Mouse (Mus musculus): ENCODE data around the gene Isg20. TPM values are rescaled to one million over a fixed set of nuclear protein-coding genes. Genes with fewer than 3 reads are reported as not detected.

Gene Isg20
- polyA plus RNA-seq, 1 experiment from 2014 or later, result 0.29 TPM

DNA sequence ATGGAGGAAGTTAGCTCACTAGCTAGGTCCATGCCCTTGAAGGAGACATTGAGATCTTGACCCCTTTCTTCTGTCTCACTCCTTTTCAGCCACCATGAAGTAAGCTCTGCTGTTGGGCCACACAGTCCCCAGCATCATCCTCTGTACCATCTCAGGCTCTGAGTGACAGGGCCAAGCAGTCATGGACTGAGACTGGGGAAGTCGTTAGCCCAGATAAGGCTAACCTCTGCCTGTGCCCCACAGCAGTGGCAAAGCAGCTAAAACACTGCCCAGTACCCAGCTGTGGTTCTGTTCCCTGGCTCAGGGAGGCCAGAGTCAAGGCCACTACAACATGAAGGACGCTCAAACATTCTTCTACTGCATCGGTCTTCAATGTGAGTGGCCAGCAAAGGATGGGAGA is 14.0 kb downstream of the Isg20 start:
- Histone ChIP-seq H3K4me1 (no peaks in the 10 kb centered on the region), H3K4me2 (no peak overlapping the region), H3K9me3 (no peaks in the 10 kb centered on the region), H3K36me3 (replicated peaks) (no peaks in the 10 kb centered on the region), H3K27me3 (peaks cover 5% of the 10 kb centered on the region; the same call in 1 of the 2 replicates), H3K27ac (no peak overlapping the region), H3K4me3 (replicated peaks) (no peak overlapping the region), H3K9ac (no peak overlapping the region)
- ATAC-seq (ENCODE audit: low FRiP score), result no peak
- 76% methylated on average over 3 of the region's 3 CpGs for WGBS

DNA sequence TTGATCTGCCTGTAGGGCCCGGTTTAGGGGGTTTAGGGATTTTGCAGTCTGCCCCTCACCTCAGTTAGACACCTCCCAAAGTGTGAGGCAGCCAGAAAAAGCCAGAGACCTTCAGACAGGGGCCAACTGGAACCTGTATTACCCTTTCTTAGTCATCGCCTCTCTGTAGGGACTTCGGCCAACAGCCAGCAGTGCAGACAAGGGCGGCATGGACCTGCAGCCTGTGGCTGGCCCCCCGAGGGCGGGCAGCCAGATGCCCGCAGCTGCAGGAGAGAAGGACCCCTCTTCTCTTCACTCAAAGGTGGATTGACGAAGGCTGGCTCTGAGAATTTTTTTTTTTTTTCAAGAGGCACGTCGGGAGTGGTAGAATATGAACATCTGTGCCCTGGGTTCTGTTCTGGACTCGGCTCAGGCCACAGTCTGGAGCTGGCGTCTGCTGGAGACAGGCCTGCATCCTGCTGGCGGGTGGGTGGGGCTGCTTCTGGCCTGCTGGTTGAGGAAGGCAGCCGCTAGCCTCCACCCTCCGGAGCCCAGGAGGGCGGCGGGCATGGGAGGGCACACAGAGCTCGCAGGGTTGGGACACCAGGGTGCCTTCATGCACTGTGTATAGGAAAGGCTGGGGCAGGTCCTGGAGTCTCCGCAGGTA is 25.9 kb downstream of the Isg20 start:
- H3K4me2 ChIP-seq, result no peak overlapping the region
- H3K9me3 ChIP-seq, result no peaks in the 10 kb centered on the region
- H3K27ac ChIP-seq, result no peak overlapping the region
- no peaks in the 10 kb centered on the region for H3K27me3 ChIP-seq
- no peak for ATAC-seq (ENCODE audit: low FRiP score)
- H3K9ac ChIP-seq, result no peak overlapping the region
- no peak overlapping the region for H3K4me3 ChIP-seq (replicated peaks)
- peaks cover 2% of the 10 kb centered on the region; the same call in 1 of the 2 replicates for H3K4me1 ChIP-seq
- WGBS, result 61% methylated on average over 19 of the region's 19 CpGs
- H3K36me3 ChIP-seq (replicated peaks), result no peaks in the 10 kb centered on the region

DNA sequence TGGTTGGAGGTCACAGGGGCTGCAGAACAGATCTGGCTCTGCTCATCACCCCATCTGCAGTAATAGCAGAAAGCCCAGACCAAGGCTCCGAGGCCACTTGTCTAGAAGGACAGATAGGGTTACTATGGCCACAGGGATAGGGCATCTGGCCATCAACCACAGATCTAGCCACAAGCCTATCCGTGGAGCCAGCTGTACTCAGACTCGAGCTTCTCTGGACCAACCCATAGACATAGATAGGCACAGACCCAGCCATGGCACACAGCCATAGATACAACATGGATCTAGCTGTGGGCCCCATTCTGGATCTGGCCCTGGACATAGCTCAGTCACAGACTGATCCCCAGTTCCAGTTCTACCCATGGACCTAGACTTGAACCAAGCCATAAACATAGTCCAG is 27.7 kb downstream of the Isg20 start:
- Histone ChIP-seq H3K36me3 (replicated peaks) (no peaks in the 10 kb centered on the region), H3K4me1 (peaks cover 2% of the 10 kb centered on the region; the same call in 1 of the 2 replicates), H3K4me2 (no peak overlapping the region), H3K4me3 (replicated peaks) (no peak overlapping the region), H3K9me3 (no peaks in the 10 kb centered on the region), H3K27ac (no peak overlapping the region), H3K9ac (no peak overlapping the region), H3K27me3 (no peaks in the 10 kb centered on the region)
- 89% methylated on average over 3 of the region's 3 CpGs for WGBS
- no peak for ATAC-seq (ENCODE audit: low FRiP score)

DNA sequence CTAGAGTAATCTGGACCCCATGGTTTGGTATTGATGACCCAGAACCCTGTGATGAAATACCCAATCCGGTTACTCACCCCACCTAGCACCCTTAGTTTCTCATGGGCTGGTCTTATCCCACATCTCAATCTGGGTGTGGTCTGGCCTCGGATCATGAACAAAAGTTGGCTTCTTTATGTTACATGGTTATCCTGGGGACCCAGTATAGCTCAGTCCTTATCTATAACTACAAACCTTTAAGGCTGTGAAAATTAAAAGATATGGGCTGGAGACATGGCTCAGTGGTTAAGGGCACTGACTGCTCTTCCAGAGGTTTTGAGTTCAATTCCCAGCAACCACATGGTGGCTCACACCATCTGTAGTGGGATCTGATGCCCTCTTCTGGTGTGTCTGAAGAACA is 29.3 kb downstream of the Isg20 start:
- Histone ChIP-seq H3K9ac (no peak overlapping the region), H3K27ac (no peak overlapping the region), H3K4me2 (no peak overlapping the region), H3K4me1 (peaks cover 2% of the 10 kb centered on the region; the same call in 1 of the 2 replicates), H3K4me3 (replicated peaks) (no peak overlapping the region), H3K36me3 (replicated peaks) (no peaks in the 10 kb centered on the region), H3K27me3 (no peaks in the 10 kb centered on the region), H3K9me3 (no peaks in the 10 kb centered on the region)
- ATAC-seq (ENCODE audit: low FRiP score), result no peak
- WGBS, result 92% methylated on average over 2 of the region's 2 CpGs

DNA sequence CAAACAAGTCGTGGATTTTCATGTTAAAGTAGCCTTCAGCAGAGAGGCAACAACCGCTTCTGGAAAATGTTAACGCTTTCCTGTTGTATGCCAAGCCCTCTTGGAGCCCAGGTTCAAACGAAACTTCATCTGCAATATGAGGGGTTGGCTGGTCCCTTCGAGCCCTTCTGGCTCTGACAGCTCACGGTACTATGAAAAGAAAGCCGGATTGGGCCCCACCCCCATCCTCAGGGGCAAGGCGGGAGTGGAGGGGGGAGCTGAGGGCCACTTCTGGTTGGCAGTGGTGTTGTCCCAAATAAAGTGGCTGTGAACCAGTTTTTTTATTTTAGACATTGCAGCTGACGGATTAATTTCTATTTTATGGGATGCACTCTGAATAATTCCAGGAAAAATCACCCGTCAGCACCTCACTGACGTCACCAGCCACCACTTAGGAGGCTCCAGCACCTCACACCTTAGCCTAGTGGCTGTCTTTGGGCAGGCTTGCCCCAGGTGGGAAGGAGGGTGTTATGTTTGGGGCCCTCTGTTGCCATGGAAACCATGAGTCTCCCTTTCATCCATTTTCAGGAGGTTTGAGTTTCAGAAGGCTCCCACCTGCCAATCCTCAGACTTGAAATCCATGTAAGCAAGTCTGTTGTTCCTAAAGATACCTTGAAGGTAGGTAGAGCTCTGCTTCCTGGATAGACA is 40.8 kb downstream of the Isg20 start:
- peaks cover 7% of the 10 kb centered on the region for H3K4me1 ChIP-seq
- no peaks in the 10 kb centered on the region for H3K27me3 ChIP-seq
- no peak overlapping the region for H3K4me3 ChIP-seq (replicated peaks)
- H3K9ac ChIP-seq, result no peak overlapping the region
- WGBS, result 38% methylated on average over 11 of the region's 11 CpGs
- H3K4me2 ChIP-seq, result no peak overlapping the region
- no peaks in the 10 kb centered on the region for H3K36me3 ChIP-seq (replicated peaks)
- ATAC-seq (ENCODE audit: low FRiP score), result no peak
- H3K9me3 ChIP-seq, result no peaks in the 10 kb centered on the region
- H3K27ac ChIP-seq, result no peak overlapping the region

DNA sequence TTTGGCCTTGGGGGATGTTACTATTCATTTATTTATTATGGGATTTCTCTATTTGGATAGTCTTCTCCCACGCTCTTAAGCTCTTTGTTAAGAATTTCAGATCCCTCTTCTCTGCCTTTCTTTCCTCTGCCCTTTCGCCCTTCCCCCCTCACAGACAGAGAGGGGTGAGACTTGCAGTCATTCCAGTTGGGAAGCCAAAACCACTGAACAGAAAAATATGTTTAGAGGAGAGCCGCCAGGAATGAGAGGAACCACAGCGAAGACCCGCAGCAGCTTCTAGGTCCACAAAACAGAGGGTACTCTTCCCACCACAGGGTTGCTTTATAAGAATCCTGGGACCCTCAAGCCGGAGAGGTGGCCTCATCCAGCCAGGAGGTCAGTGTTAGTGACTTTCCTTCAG is 41.4 kb downstream of the Isg20 start:
- H3K9me3 ChIP-seq, result no peaks in the 10 kb centered on the region
- no peaks in the 10 kb centered on the region for H3K27me3 ChIP-seq
- no peak overlapping the region for H3K9ac ChIP-seq
- H3K4me3 ChIP-seq (replicated peaks), result no peak overlapping the region
- no peaks in the 10 kb centered on the region for H3K36me3 ChIP-seq (replicated peaks)
- 83% methylated on average over 6 of the region's 6 CpGs for WGBS
- peaks cover 7% of the 10 kb centered on the region for H3K4me1 ChIP-seq
- H3K4me2 ChIP-seq, result no peak overlapping the region
- no peak overlapping the region for H3K27ac ChIP-seq
- no peak for ATAC-seq (ENCODE audit: low FRiP score)

DNA sequence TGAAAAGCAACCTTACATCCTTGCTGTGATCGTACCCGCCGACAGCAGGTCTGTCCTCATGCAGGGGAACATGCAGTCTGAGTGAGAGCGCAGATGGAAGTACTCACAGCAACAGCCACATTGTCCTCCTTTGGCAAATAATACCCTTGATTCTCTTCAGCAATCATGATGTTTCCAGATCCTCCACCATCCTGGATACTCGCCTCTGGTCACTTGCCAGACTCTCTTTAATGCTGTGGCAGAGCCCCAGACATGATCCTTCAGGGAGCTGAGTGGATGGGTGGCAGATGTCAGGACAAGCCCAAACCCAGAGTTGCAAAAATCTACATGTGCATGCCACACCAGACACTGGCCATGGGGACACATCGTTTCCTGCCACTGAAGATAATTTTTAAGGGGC is 41.9 kb downstream of the Isg20 start:
- Histone ChIP-seq H3K36me3 (replicated peaks) (no peaks in the 10 kb centered on the region), H3K4me3 (replicated peaks) (no peak overlapping the region), H3K4me1 (peaks cover 7% of the 10 kb centered on the region), H3K27ac (no peak overlapping the region), H3K4me2 (no peak overlapping the region), H3K9me3 (no peaks in the 10 kb centered on the region), H3K9ac (no peak overlapping the region), H3K27me3 (no peaks in the 10 kb centered on the region)
- WGBS, result 93% methylated on average over 6 of the region's 6 CpGs
- no peak for ATAC-seq (ENCODE audit: low FRiP score)

DNA sequence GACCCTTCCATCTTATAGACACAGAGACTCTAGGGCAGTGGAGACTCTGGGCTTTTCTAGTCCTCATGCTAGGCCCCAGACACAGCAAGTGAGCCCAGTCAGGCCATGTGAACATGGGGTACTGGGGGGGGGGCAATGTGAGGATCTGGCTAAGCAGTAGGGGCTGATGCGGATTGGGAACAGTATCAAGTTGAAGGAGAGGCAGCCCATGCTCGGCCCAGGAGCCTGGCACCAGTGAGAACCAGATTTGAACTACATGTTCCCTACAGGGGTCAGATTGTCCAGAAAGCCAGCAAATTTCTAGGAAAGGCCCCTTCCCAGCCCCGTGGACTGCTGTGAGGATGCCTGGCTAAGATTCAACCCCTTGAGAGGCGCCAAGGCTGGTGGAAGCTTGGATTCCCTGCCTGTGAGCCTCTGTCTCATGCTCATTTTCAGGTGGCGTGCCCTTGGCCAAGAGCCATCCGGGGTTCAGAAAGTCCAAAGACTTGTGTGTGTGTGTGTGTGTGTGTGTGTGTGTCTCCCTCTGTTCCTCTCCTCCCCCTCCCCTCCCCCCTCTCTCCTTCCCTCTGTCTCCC is 45.4 kb downstream of the Isg20 start:
- Histone ChIP-seq H3K9ac (no peak overlapping the region), H3K27ac (no peak overlapping the region), H3K4me3 (replicated peaks) (no peak overlapping the region), H3K4me1 (peaks cover 7% of the 10 kb centered on the region), H3K27me3 (no peaks in the 10 kb centered on the region), H3K4me2 (no peak overlapping the region), H3K36me3 (replicated peaks) (no peaks in the 10 kb centered on the region), H3K9me3 (no peaks in the 10 kb centered on the region)
- WGBS, result 81% methylated on average over 6 of the region's 6 CpGs
- ATAC-seq (ENCODE audit: low FRiP score), result no peak

DNA sequence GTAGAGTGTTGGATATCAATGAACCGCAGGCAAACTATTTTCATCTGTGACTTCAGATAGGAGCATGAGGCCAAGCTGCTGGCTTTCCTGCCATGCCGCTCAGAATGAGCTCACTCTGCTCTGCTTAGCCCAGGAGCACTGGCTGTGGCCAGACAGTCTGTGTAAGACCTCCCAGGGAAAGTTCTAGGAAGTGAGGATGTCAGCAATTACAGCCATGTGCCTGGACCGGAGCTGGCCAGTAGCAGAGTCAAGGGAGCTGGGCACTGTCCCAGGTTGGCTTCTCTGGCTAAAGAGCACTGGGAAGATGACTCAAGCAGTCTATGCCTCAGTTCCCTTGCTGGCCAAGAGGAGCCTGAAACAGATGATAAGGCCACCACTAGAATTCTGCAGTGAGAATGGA is 50.7 kb downstream of the Isg20 start:
- no peak for ATAC-seq (ENCODE audit: low FRiP score)

More for the DNA sequence above, 50.7 kb downstream of the Isg20 start:
- no peak overlapping the region for H3K4me2 ChIP-seq
- no peak overlapping the region for H3K4me3 ChIP-seq (replicated peaks)
- H3K27me3 ChIP-seq, result no peaks in the 10 kb centered on the region
- 88% methylated on average over 3 of the region's 3 CpGs for WGBS
- no peaks in the 10 kb centered on the region for H3K4me1 ChIP-seq
- H3K9me3 ChIP-seq, result no peaks in the 10 kb centered on the region
- no peak overlapping the region for H3K27ac ChIP-seq
- no peak overlapping the region for H3K9ac ChIP-seq
- no peaks in the 10 kb centered on the region for H3K36me3 ChIP-seq (replicated peaks)

Small RNAs within 50 kb of the gene (microRNA-seq; reads per million reads assigned to microRNA genes)
- gene Mir7-2, result 325 reads per million, percentile 64 among the genes with 10 or more reads in this experiment

Other genes starting within 250 kb of the Isg20 start
- 9.2 and 9.8 TPM in 2 replicates for gene Ntrk3, start 175.4 kb upstream of the Isg20 start, polyA plus RNA-seq (2016; fragmentation: Nextera tagmentation; extraction: Ambion mirVana)
- gene Mrps11, start 130.3 kb upstream of the Isg20 start, polyA plus RNA-seq (2016; fragmentation: Nextera tagmentation; extraction: Ambion mirVana), result 68.3 and 72.6 TPM in 2 replicates
- gene Mrpl46, start 129.9 kb upstream of the Isg20 start, polyA plus RNA-seq (2016; fragmentation: Nextera tagmentation; extraction: Ambion mirVana), result 66.8 and 67.3 TPM in 2 replicates
- 22.2 and 23.3 TPM in 2 replicates for gene Det1, start 66.2 kb upstream of the Isg20 start, polyA plus RNA-seq (2016; fragmentation: Nextera tagmentation; extraction: Ambion mirVana)
- gene Aen, start 17.6 kb upstream of the Isg20 start, polyA plus RNA-seq (2016; fragmentation: Nextera tagmentation; extraction: Ambion mirVana), result 55.2 and 57.4 TPM in 2 replicates
- 0.47 and 0.63 TPM in 2 replicates for gene Acan, start 140.1 kb downstream of the Isg20 start, polyA plus RNA-seq (2016; fragmentation: Nextera tagmentation; extraction: Ambion mirVana)
- 1.5 and 1.8 TPM in 2 replicates for gene Hapln3, start 217.6 kb downstream of the Isg20 start, polyA plus RNA-seq (2016; fragmentation: Nextera tagmentation; extraction: Ambion mirVana)
- gene Mfge8, start 235.6 kb downstream of the Isg20 start, polyA plus RNA-seq (2016; fragmentation: Nextera tagmentation; extraction: Ambion mirVana), result 54.4 and 59.7 TPM in 2 replicates